Mouse (Mus musculus): ENCODE measurements around the gene Ubn2.

DNA sequence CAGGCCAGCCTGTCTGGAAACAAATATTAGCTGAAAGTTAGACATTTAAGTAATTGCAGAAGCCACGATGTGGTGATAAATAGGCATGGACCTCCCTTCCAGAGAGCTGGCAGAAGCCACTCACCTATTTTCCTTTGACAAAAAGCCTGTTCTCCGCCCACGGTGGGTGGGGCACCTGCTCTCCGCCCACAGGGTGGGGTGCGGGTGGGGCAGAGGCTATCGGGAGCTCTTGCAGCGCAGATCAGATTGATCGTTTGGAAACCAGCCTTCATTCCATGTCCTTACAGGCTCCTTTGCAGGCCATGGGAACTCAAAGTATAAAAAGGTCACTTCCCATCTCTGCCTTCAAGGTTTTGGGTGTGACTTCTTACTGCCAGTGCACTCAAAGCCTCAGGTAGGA is 90.1 kb downstream of the Ubn2 start:
- no peak for TF ChIP-seq EP300 (IDR thresholded peaks at IDR 0.05; ENCODE audit: low read depth)
- no peak for TF ChIP-seq CTCF (IDR thresholded peaks at IDR 0.05; ENCODE audit: low read depth)

All from liver, postnatal 0 days (tissue).